Mouse (Mus musculus) retina, postnatal 7 days (tissue): ENCODE results near the gene Yars2.
A peak's percentile ranks its signal among the peaks of the same experiment; 100 is the strongest.
"Not testable (repeated sequence)": the region's sequence is repeated elsewhere in the genome, so short reads cannot be mapped to it uniquely, and the experiment has no call there.

Experiments
- DNase-seq: peaks from one replicate; pipeline ENCODE4 v3.0.0-alpha.2; 2012; ENCODE audit warnings: low read depth, low spot score

Gene Yars2

DNA sequence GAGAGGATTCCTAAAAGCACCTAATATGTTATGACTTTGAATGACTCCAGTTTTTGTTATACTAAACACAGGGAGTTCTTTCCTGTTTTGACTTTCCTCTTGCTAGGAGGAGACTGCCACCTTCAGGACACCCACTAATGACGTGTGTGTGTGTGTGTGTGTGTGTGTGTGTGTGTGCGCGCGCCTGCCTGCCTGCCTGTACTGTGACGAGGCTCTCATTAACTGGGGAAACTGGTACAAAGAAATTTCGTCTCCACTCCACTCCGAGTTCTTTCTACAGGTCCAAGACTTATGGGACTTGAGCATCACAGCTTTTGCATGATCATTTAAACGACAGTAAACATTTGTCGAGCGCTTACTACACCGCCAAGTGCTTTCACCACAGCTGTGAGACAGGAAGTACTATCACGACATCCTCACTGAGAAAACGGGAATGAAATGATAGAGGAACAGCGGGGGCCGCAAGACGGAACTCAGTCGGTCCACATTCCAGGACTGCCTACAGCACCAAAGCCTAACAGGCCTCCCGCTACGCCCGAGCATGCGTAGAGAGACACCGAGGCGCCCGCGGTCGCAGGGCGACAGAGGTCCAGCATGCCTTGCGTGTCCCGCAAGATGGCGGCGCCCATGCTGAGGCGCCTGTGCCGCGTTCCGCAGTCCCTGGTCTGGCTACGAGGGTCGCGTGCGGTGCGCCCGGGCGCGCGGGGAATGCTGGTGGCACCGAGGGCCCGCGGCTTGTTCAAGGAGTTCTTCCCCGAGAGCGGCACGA is at the start of gene Yars2:
Gene Yars2 (plus strand): TSS at position 597 of the 769 bp plus-strand sequence.
- DNase-seq: peak; percentile 84

DNA sequence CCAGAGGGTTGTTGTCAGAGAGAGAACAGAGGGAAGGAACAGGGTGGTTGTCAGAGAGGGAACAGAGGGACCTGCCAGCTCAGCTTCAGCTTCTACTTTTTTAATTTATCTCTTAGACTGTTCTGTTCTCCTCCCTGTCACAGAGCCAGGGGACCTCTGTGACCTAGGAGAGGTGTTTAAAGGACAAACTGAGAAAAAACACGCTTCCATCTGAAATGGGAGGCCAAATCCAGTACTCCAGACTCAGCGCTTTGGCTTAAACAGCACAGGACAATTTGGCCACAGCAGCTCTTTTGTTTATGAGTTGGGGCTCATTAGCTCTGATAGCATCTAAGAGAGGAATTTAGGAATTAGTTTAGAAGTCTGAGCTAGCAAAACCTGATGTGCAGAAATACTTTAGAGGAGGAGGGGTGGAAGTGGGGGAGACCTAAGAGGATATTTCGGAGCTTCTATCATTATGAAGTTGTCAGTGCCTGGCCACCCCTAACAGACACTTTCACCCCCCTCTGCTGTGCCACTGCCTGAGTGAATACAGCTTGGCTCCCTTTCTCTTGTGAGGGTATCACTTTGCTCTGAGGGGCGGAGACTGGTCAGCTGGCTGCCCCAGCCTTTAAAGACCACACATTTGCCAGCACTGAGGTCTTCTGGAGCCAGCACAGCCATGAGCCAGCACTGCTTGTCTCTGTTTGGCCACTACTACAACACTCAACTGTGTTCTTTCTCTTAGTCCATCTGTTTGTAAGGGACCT is 49.3 kb upstream of the Yars2 start:
- peak; percentile 0 for DNase-seq

DNA sequence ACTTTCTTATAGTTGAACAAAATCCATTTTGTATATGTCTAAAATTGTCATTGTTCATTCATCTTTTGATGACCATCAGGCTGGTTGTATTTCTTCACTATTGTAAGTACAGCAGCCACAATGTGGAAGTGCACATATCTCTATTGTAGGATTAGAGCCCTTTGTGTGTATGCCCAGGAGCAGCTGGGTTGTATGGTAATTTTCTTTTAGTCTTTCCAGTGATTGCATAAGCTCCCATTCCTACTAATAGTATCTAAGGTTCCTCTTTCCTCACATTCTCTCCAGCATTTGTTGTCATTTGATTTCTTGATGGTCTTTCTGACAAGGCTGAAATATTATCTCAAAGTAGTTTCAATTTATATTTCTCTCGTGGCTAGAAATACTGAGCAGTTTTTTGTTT is 47.5 kb upstream of the Yars2 start:
- DNase-seq: no peak

DNA sequence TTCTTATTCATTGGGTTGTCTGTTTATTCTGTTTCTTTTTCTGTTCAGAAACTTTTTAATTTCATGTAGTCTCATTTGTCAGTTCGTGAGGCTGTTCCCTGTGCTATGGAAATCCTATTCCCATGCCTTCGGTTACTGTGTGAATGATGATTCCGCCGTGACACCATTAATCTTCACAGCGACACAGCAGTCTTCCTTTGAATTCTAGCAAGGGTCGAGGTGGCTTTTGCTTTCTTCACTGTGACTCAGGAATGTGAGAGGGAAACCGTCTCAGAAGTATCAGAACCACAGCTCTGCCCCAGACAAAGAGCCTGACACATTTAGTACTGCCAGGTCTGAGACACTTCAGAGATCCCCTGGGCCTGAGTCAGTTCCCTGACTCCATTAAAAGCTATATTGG is 46.9 kb upstream of the Yars2 start:
- no peak for DNase-seq

- no peak for DNase-seq
Measured at GRCm38 (mm10) chr16:16256672-16257071, 46.1 kb upstream of the Yars2 start.

DNA sequence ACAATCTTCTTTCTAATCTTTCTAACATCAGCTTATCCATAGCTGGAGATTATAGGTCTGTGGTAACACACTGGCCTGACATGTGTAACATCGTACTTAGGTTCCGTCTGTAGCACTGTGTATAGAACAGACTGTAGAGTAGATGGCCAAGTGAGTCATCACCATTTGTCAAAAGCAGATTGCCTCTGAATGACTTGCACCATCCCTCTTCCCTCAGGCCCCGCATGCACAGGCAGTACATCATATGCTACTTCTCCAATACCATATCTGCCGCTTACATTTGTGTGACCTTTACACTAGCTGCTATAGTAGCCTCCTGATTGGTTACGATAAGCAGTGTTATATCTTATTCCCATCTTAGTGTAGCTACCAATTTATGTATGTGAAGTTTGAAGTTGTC is 41.9 kb upstream of the Yars2 start:
- DNase-seq: no peak

DNA sequence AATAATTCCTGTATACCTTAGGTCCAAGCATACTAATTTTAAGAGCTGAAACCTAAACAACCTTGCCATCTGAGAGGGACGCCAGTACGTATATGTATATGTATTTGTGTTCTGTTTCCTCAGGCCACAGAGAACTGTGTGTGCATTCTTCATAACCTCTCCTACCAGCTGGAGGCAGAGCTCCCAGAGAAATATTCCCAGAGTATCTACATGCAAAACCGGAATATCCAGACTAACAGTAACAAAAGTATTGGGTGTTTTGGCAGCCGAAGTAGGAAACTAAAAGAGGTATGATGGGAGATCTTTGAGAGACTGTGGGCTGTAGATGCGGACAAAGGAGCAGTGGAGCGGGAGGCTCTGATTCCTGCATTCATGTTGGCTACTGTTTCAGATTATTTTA is 41.3 kb upstream of the Yars2 start:
- DNase-seq: no peak

DNA sequence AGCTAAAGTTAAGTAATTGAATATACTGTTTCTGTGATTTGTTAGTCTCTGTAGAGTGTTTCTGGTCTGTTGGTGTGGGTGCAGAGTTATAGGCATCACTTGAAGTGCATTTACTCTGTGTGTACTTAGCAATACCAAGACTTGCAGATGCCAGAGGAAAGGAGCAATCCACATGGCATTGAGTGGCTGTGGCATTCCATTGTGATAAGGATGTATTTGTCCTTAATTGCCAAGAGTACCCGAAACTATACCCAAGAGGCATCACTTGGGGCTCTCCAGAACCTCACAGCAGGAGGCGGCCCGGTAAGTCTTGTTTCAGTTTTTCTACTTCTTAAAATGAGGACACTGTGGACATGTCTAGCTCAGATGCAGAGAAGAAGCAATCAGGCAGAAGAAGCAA is 40.3 kb upstream of the Yars2 start:
- no peak for DNase-seq

DNA sequence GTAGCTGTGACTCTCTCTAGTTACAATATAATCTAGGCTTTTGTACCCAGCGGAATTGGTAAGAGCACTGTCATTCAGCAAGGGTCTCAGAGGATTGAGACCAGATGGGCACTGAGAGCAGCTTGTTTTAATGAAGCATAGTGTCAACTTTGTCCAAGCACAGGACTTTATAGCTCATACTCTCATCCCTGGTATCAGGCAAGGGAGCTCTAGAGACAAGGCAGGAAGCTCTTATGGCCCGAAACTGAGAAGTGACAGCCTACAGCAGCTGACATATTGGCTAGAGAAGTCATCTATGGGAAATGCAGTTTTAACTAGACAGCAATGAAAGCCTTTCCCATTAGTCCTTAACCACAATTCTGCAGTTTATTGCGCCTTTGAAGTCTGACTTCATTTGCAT is 29.8 kb upstream of the Yars2 start:
- no peak for DNase-seq

- no peak for DNase-seq
Measured at GRCm38 (mm10) chr16:16273752-16274151, 29.0 kb upstream of the Yars2 start.

DNA sequence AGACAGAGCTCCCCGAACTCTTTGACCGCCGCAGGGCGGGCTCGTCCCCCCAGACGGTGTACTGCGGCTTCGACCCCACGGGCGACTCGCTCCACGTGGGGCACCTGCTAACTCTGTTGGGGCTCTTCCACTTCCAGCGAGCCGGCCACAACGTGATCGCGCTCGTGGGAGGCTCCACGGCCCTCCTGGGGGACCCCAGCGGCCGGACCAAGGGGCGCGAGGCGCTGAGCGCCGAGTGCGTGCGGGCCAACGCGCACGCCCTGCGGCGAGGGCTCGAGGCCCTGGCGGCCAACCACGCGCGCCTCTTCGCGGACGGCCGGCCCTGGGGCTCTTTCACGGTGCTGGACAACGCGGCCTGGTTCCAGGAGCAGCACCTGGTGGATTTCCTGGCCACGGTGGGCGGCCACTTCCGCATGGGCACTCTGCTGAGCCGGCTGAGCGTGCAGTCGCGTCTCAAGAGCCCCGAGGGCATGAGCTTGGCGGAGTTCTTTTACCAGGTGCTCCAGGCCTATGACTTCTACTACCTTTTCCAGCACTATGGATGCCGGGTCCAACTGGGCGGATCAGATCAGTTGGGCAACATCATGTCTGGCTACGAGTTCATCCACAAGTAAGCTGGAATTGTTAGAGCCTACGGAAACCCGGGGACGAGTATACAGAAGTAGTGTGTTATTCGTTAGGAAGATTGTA is 518 bp downstream of the Yars2 start:
- DNase-seq: peak; percentile 19

GRCm38 (mm10) chr16:16303888-16304287 is 1.1 kb downstream of the Yars2 start:
- no peak for DNase-seq

DNA sequence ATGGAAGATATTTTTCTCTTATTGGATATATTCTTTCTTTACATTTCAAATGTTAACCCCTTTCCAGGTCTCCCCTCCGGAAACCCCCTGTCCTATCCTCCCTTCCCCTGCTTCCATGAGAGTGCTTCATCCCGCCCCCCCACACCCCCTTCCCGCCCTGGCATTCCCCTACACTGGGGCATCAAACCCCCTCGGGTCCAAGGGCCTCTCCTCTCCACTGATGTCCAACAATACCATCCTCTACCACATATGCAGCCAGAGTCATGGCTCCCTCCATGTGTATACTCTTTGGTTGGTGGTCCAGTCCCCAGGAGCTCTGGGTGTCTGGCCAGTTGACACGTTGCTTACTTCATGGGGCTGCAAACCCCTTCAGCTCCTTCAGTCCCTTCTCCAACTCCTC is 8.6 kb downstream of the Yars2 start:
- DNase-seq: no peak

GRCm38 (mm10) chr16:16325775-16326336 is 23.1 kb downstream of the Yars2 start:
- DNase-seq: no peak

GRCm38 (mm10) chr16:16346420-16346819 is 43.7 kb downstream of the Yars2 start:
- DNase-seq: no peak

DNA sequence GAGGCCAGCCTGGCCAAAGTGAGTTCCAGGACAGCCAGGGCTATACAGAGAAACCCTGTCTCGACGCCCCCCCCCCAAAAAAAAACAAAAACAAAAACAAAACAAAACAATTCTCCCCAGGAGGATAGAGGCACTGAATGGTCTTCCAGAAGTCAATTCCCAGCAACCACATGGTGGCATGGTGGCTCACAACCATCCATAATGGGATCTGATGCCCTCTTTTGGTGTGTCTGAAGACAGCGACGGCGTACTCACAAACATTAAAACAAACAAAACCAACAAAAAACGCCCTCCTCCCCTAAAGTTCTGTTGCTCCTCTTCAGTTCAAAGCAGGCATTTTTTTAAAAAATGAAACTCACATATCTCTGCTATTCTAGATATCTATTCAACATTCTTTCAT is 55.1 kb downstream of the Yars2 start:
- DNase-seq: no peak

GRCm38 (mm10) chr16:16358481-16359100 is 55.8 kb downstream of the Yars2 start, which contains the start of gene Dnm1l:
Gene Dnm1l (minus strand): TSS chr16:16358959.
- peak; percentile 80 for DNase-seq

- not testable (repeated sequence) for DNase-seq
Measured at GRCm38 (mm10) chr16:16359101-16359482, 56.3 kb downstream of the Yars2 start.
